Mouse (Mus musculus) common myeloid progenitor, adult 5-6 weeks (primary cell): Measurements from ENCODE around the gene Zkscan16. TPM values are rescaled to one million over a fixed set of nuclear protein-coding genes. Genes with fewer than 3 reads are reported as not detected.

Experiments
- ATAC-seq: replicated peaks from 2 replicates; pipeline ENCODE4 v1.8.0; 2016; ENCODE audit warnings: low read depth, mild to moderate bottlenecking, moderate TSS enrichment, inconsistent platforms; ENCODE audit not compliant: poor library complexity, severe bottlenecking
- total RNA-seq: library from RNA; stranded (forward); fragments of 200-1000, 187-1606 nt; gene quantifications from 2 replicates; pipeline ENCODE4 v1.2.3, GENCODE M21; 2017

Zkscan16 gene
- total RNA-seq, 1 experiment from 2014 or later = not detected

- ATAC-seq = peak; percentile 99
These were observed 8.5 kb upstream of the Zkscan16 start for GRCm38 (mm10) chr4:58934746-58935476.

GRCm38 (mm10) chr4:58935846-58936245, 7.6 kb upstream of the Zkscan16 start:
- no peak for ATAC-seq

- no peak for ATAC-seq
These were observed 1.8 kb upstream of the Zkscan16 start for GRCm38 (mm10) chr4:58941638-58942037.

- ATAC-seq = no peak
These were observed 486 bp upstream of the Zkscan16 start for GRCm38 (mm10) chr4:58942942-58943341.

GRCm38 (mm10) chr4:58944206-58944553, 752 bp downstream of the Zkscan16 start:
- ATAC-seq = no peak

DNA sequence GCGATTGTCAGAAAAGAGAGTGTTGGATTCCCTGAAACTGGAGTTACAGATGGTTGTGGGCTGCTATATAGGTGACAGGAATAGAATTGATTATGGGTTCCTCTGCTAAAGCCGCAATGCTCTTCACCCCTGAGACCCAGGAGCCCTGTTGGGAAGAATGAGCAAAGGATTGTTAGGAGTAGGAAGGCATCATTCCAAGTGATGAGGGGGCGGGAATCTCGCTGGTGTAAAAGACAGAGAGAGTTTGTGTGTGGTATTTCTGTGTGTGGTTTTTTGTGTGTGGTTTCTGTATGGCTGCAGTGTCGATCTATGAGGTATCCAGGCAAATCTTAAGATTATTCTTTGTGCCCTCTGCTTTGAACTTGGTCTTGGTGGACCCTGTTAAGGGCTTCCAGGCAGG, 1.3 kb downstream of the Zkscan16 start:
- no peak for ATAC-seq

DNA sequence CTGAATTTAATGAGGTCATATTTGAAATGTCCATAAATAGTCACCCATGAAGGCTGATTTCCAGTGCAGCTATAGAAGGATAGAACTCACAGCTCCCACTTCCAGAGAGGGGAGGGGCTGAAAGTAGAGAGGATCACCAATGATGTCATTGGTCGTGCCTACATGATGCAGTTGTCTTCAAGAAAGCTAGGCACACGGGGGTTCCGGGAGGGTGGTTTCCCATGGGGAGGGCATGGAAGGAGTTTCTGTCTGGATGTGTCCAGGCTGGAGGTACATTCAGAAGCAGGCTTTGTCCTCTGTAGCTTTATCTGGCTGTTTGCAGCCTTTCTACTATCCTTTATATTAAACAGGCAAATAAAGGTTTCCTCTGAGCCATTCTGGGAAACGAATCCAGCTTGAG, 5.0 kb downstream of the Zkscan16 start:
- ATAC-seq = no peak

GRCm38 (mm10) chr4:58952630-58953029, 9.2 kb downstream of the Zkscan16 start:
- no peak for ATAC-seq

DNA sequence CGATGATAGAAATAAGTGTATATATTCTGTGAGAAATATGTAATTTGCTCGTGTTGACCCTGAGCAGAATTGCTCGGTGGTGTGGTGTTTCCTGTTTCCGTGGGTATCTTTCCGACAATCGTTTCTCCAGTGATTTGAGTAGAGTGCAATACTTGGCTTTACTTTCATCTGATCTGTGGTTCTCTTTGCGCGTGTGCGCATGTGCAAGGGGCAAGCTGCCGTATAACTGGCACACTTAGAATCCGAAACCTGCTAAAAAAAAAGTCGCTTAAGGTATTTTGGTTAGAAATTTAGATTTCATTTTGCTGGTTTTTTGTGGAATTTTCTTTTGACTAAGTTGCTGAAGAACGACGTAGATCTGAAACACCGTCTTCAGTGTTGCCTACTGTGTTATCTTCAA, 18.3 kb downstream of the Zkscan16 start:
- ATAC-seq = no peak

DNA sequence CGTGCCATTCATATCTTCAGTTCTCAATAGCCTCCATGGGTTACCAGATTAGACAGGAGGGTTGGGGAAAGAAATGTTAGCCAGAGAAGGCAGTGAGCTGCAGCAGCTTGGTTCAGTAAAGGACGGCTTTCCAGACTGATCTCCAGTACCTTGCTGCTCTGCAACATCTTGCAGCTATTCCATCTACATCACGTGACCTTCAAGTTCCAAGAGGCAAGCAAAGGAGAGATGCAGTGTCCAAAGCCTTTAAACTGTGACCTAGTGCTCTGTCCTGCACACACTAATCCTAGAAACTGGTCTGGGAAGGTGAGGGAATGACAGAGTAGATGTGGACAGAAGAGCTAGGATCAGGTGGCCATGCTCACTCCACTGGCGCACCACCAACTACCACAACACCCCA, 19.8 kb downstream of the Zkscan16 start:
- ATAC-seq = no peak

DNA sequence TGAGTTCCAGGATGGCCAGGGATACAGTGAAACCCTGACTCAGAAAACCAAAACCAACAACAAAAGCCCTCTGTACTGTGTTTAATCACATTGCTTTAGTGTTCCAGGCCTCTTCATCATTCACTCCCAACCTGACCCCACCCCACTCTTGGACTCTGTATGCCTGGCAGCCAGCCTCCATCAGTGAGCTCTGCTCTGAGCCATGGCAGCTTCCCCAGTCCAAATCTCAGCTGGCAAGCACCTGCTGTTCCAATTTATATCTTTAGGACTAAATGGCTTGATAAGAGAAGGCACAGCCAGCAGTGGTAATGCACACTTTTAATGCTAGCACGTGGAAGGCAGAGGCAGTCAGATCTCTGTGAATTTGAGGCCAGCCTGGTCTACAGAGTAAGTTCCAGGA, 21.7 kb downstream of the Zkscan16 start:
- ATAC-seq = no peak

GRCm38 (mm10) chr4:58970678-58971077, 27.2 kb downstream of the Zkscan16 start:
- peak; percentile 56; the same call in 1 of the 2 replicates for ATAC-seq

DNA sequence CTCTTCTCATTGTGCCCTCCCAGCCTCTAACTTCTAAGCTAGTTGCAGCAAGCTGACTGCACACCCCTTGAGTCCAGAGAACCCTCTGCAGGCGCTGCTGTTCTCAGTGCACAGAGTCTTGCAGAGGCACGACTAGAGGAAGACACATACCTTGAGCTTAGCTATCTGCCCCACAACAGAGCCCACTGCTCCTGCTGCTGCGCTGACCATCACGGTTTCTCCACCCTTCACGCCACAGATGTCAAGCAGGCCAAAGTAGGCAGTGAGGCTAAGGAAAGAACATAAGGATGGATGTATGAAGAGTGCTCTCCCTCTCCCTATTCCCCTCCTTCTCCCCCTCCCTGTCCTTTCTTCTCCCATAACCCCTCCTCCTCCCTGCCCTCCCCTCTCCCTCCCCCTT, 32.3 kb downstream of the Zkscan16 start:
- no peak for ATAC-seq

GRCm38 (mm10) chr4:58981421-58981820, 38.0 kb downstream of the Zkscan16 start:
- ATAC-seq = no peak

DNA sequence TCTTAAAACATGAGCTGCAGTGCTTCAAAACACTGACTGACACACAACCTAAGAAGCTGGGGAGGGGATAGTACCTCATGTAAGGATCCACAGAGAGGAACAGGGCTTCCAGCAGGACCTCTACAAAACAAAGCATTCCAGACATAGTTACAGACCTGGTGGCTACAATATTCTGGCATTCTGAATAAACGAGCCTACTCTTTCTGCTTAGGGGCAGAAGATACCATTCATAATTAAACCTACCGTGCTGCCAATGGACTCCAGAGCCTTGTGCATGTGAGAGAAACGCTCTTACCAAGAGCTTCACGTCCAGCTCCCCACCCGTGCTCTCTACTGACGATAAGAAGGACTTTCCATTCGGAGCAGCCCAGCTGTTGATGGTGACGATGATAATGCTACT, 39.4 kb downstream of the Zkscan16 start:
- ATAC-seq = no peak

GRCm38 (mm10) chr4:58985157-58985648, 41.8 kb downstream of the Zkscan16 start:
- peak; percentile 69 for ATAC-seq

DNA sequence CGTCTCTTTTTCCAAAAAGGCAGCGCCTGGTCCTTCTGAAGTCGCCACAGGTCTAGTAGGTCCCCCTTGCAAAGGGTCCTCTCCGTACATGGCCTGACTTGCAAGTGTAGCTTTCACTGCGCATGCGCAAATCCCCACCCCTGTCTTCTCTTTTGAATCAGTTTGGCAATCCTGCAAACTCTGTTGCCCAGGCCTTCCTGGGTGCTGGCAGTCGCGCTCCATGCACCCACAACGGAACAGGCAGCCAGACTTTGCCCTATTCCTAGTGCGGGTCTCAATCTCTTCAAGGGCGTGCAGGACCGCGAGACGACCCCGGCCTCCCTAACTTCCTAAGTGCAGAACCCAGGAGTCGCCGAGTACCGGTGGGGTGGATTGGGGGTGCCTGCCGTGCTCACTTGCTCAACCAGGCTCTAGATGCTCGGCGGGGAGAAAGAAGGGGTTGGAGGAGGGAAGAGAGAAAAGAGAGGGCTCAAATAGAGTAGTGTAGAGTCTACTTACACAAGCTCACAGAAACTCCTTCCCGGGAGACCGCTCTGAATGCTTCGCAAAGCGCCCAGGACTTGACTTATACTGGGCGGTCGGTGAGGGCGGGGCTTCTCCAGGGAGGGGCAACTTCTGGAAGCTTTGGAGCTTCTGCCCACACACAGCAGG, 43.2 kb downstream of the Zkscan16 start, which contains the start of gene Ptgr1:
Gene Ptgr1, minus strand, starts transcription at position 580 of the 651 bp plus-strand sequence.
- ATAC-seq = peak; percentile 39

DNA sequence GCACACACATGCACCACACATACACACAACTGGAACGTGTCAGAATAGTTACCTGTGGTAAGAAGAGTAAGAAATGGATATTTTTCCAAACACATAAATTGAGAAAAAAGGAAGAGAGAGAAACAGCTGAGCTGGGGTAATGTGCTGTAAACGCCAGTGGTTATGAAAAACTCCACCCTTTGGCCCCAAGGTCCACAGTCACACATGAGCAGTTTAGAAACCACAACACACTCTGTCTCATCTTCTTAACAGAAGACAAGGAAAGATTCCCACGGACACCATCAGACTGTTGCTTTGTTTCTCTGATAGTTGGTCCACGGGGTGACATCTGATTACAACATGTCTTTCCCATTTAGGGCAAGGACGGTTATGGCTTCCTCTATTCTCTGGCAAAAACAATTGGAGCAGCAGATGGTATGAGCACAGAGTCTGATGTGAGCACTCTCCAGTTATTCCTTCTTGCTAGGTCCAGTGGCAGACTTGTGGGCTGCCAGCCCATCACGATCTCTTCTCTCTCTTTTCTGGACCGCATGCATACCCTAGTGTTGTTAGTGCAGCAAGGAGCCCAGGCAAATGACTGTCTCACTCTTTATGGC, 46.0 kb downstream of the Zkscan16 start:
- ATAC-seq = no peak

GRCm38 (mm10) chr4:58990609-58991434, 47.4 kb downstream of the Zkscan16 start:
- ATAC-seq = peak; percentile 22; the same call in 1 of the 2 replicates

GRCm38 (mm10) chr4:58992195-58992594, 48.8 kb downstream of the Zkscan16 start:
- ATAC-seq = no peak
